21 mouse cellular contexts compared by ENCODE assay signal in the genomic region with DNA sequence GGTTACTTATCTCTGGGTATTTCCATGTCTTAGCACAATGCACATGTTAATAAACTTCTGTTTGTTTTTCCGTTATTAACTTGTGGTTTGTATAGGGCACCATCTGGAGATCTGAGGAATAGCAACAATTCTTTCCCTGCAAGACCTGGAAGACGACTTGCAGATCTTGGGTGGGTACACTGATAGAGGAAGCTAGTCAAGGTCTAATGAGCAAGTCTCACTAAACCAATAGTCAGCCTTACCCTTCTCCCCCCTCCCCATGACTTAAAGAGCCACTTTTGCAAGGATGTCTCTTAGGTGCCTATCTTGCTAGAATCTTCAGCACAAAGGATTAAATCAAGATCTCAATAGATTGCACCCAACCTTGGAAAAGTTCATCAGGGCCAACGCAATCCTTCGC.
DNase-seq lines count a peak whose midpoint lies in the region; ATAC-seq lines count a peak whose summit lies in the region.
"Had no signal": no experiment of that assay in that cellular context is flagged by ENCODE, and none has a peak within 500 bp of the region (broad histone marks: within the 10 kb centered on the region; RNA-seq: fewer than 3 reads in every experiment).

No protein-coding gene starts in this region.

- WGBS in heart, embryonic 10.5 days = 82% methylated on average over 4 of the region's 4 CpGs
- 88% methylated on average over 4 of the region's 4 CpGs for WGBS in forebrain, embryonic 11.5 days

- H3K27me3 ChIP-seq in heart, embryonic 10.5 days (ENCODE audit: insufficient read depth, poor library complexity, severe bottlenecking) = no peaks in the 10 kb centered on the region
- no peaks in the 10 kb centered on the region; the same call in 1 of the 2 replicates for H3K27me3 ChIP-seq in forebrain, embryonic 11.5 days (ENCODE audit: control insufficient read depth, insufficient read depth, low read length)
- H3K27me3 ChIP-seq: forebrain, embryonic 15.5 days; heart, embryonic 12.5 days; heart, embryonic 15.5 days; hindbrain, embryonic 12.5 days; hindbrain, embryonic 15.5 days had no signal

- ATAC-seq in neutrophil, adult 5-6 weeks (ENCODE audit: extremely low read depth, insufficient number of reproducible peaks, low FRiP score, poor library complexity, severe bottlenecking) = peak; percentile 70
- no peak for ATAC-seq in forebrain, embryonic 11.5 days (replicated peaks; ENCODE audit: low FRiP score)
- ATAC-seq: forebrain, embryonic 15.5 days; intestine, postnatal 0 days had no signal

- H3K9ac ChIP-seq in forebrain, embryonic 11.5 days (ENCODE audit: low read length) = no peak overlapping the region
- H3K9ac ChIP-seq: embryonic facial prominence, embryonic 12.5 days; embryonic facial prominence, embryonic 15.5 days; forebrain, embryonic 12.5 days; forebrain, embryonic 15.5 days; heart, embryonic 12.5 days; heart, embryonic 15.5 days; hindbrain, embryonic 12.5 days; hindbrain, embryonic 15.5 days had no signal

- H3K4me3 ChIP-seq in heart, embryonic 10.5 days = no peak overlapping the region
- H3K4me3 ChIP-seq in forebrain, embryonic 11.5 days (ENCODE audit: low read depth, low read length) = no peak overlapping the region
- H3K4me3 ChIP-seq: embryonic facial prominence, embryonic 12.5 days; embryonic facial prominence, embryonic 15.5 days; forebrain, embryonic 12.5 days; forebrain, embryonic 15.5 days; heart, embryonic 12.5 days; heart, embryonic 15.5 days; hindbrain, embryonic 12.5 days; hindbrain, embryonic 15.5 days had no signal

- H3K4me2 ChIP-seq in forebrain, embryonic 11.5 days (ENCODE audit: low read depth, low read length, severe bottlenecking) = no peak overlapping the region
- H3K4me2 ChIP-seq: embryonic facial prominence, embryonic 12.5 days; embryonic facial prominence, embryonic 15.5 days; forebrain, embryonic 12.5 days; forebrain, embryonic 15.5 days; heart, embryonic 15.5 days; hindbrain, embryonic 12.5 days; hindbrain, embryonic 15.5 days had no signal

- intact Hi-C loops in left cerebral cortex, postnatal 25 days (cut with DNase I) = no loop called here

- no peaks in the 10 kb centered on the region for H3K36me3 ChIP-seq in heart, embryonic 10.5 days
- no peaks in the 10 kb centered on the region for H3K36me3 ChIP-seq in forebrain, embryonic 11.5 days (ENCODE audit: control insufficient read depth, insufficient read depth, low read length)
- H3K36me3 ChIP-seq: embryonic facial prominence, embryonic 12.5 days; embryonic facial prominence, embryonic 15.5 days; forebrain, embryonic 12.5 days; forebrain, embryonic 15.5 days; heart, embryonic 12.5 days; heart, embryonic 15.5 days; hindbrain, embryonic 12.5 days; hindbrain, embryonic 15.5 days had no signal

- H3K4me1 ChIP-seq in heart, embryonic 10.5 days = peaks cover 78% of the 10 kb centered on the region
- H3K4me1 ChIP-seq in forebrain, embryonic 11.5 days (replicated peaks; ENCODE audit: control insufficient read depth, insufficient read depth, low read length) = peaks cover under 1% of the 10 kb centered on the region; the same call in 1 of the 2 replicates

- 0 out of 2 replicates have a peak overlapping the region, but pooled peaks have one; percentile 52 for H3K27ac ChIP-seq in heart, embryonic 10.5 days
- H3K27ac ChIP-seq in forebrain, embryonic 11.5 days (ENCODE audit: low read depth, low read length) = no peak overlapping the region
- H3K27ac ChIP-seq: embryonic facial prominence, embryonic 12.5 days; embryonic facial prominence, embryonic 15.5 days; forebrain, embryonic 12.5 days; forebrain, embryonic 15.5 days; hindbrain, embryonic 12.5 days; hindbrain, embryonic 15.5 days had no signal

- H3K9me3 ChIP-seq in heart, embryonic 10.5 days = no peaks in the 10 kb centered on the region
- no peaks in the 10 kb centered on the region for H3K9me3 ChIP-seq in forebrain, embryonic 11.5 days (ENCODE audit: control insufficient read depth, low read length)
- H3K9me3 ChIP-seq: embryonic facial prominence, embryonic 12.5 days; embryonic facial prominence, embryonic 15.5 days; forebrain, embryonic 12.5 days; forebrain, embryonic 15.5 days; heart, embryonic 12.5 days; heart, embryonic 15.5 days; hindbrain, embryonic 12.5 days; hindbrain, embryonic 15.5 days had no signal

- no peak for DNase-seq in heart, embryonic 10.5 days (ENCODE audit: low spot score)
- no peak for DNase-seq in heart, adult 18-20 months
- DNase-seq in A20 (ENCODE audit: low read depth, low spot score) = peak; percentile 57
- peak; percentile 35 to 48 for DNase-seq in B cell, adult 2 months
- no peak for DNase-seq in forebrain, embryonic 11.5 days (ENCODE audit: low spot score)
- DNase-seq in left cerebral cortex, postnatal 25 days (ENCODE audit: low spot score in 2 of 2) = no peak
- DNase-seq: adrenal gland, adult 2 months; adrenal gland, postnatal 14 days; cerebellum, adult 9-11 months; gastrocnemius, postnatal 10 days; heart, postnatal 14 days had no signal

Comparison
In these comparisons a context has a peak if more than half of its experiments do, and no peak if none do; other contexts are left out.
1. DNase-seq: peak in A20 (single experiment) and B cell, adult 2 months (2 of 2); none in heart, embryonic 10.5 days (single experiment), heart, adult 18-20 months (0 of 2), forebrain, embryonic 11.5 days (single experiment) and left cerebral cortex, postnatal 25 days (0 of 2).